Mouse (Mus musculus) forebrain, embryonic 11.5 days (tissue): ENCODE results near the gene Sele. TPM values are rescaled to one million over a fixed set of nuclear protein-coding genes. Genes with fewer than 3 reads are reported as not detected.

ENCODE experiments used
- ATAC-seq: fragments of 200-750 bp; cut with Nextera tagmentation; replicated peaks from 2 replicates; pipeline ENCODE4 v1.8.0; 2017; ENCODE audit warnings: moderate TSS enrichment; ENCODE audit not compliant: low FRiP score
- DNase-seq: peaks from one replicate; pipeline ENCODE4 v3.0.0-alpha.2; 2017; ENCODE audit warnings: low spot score
- H3K27ac ChIP-seq: fragments of 300-500 bp; sonication (generic); 2 replicates; pipeline ENCODE4 v1.5.1; 2014; ENCODE audit warnings: low read depth, low read length
- H3K27me3 ChIP-seq: fragments of 300-500 bp; sonication (generic); 2 replicates; pipeline ENCODE4 v1.6.1; 2014; ENCODE audit warnings: mild to moderate bottlenecking, low read length, mixed read lengths; ENCODE audit not compliant: control insufficient read depth, insufficient read depth
- H3K36me3 ChIP-seq: fragments of 300-500 bp; sonication (generic); 2 replicates; pipeline ENCODE4 v1.6.1; 2014; ENCODE audit warnings: mild to moderate bottlenecking, low read length, moderate library complexity, mixed read lengths; ENCODE audit not compliant: control insufficient read depth, insufficient read depth
- H3K4me1 ChIP-seq: fragments of 300-500 bp; sonication (generic); replicated peaks from 2 replicates; pipeline ENCODE4 v1.6.1; 2014; ENCODE audit warnings: low read length, mixed read lengths; ENCODE audit not compliant: control insufficient read depth, insufficient read depth
- H3K4me2 ChIP-seq: fragments of 300-500 bp; sonication (generic); 2 replicates; pipeline ENCODE4 v1.6.1; 2014; ENCODE audit warnings: low read depth, mild to moderate bottlenecking, low read length, moderate library complexity, mixed read lengths; ENCODE audit not compliant: severe bottlenecking
- H3K4me3 ChIP-seq: fragments of 300-500 bp; sonication (generic); 2 replicates; pipeline ENCODE4 v1.5.1; 2014; ENCODE audit warnings: low read depth, low read length
- H3K9ac ChIP-seq: fragments of 300-500 bp; sonication (generic); 2 replicates; pipeline ENCODE4 v1.6.1; 2014; ENCODE audit warnings: low read length
- H3K9me3 ChIP-seq: fragments of 300-500 bp; sonication (generic); 2 replicates; pipeline ENCODE4 v1.6.1; 2016; ENCODE audit warnings: low read length, mixed read lengths; ENCODE audit not compliant: control insufficient read depth
- WGBS: fragments of 180-500 bp; shearing (Covaris S2); extraction: QIAGEN DNeasy Blood & Tissue Kit; methylation state at CpG from one replicate; pipeline ENCODE4 v1.1.7; 2014; 5-methylcytosine and 5-hydroxymethylcytosine counted together
- polyA plus RNA-seq: library from polyadenylated mRNA; unstranded; fragments of >200 nt; fragmentation: Nextera tagmentation; extraction: Ambion mirVana; gene quantifications from 2 replicates; pipeline ENCODE4 v1.2.1, GENCODE M21; 2014

The Sele gene
- polyA plus RNA-seq, 1 experiment from 2014 or later, result not detected

GRCm38 (mm10) chr1:164075416-164075815 lies 27.4 kb downstream of the Sele start:
- WGBS, result 88% methylated on average over 1 of the region's 1 CpGs
- ATAC-seq, result no peak

GRCm38 (mm10) chr1:164076441-164076840 lies 28.4 kb downstream of the Sele start:
- Histone ChIP-seq H3K9ac (no peak overlapping the region), H3K4me3 (no peak overlapping the region), H3K9me3 (no peaks in the 10 kb centered on the region), H3K27ac (no peak overlapping the region), H3K27me3 (no peaks in the 10 kb centered on the region), H3K36me3 (no peaks in the 10 kb centered on the region), H3K4me2 (no peak overlapping the region), H3K4me1 (no peaks in the 10 kb centered on the region)
- 74% methylated on average over 1 of the region's 1 CpGs for WGBS
- DNase-seq (no peak), ATAC-seq (no peak)

More at GRCm38 (mm10) chr1:164075416-164075815, 27.4 kb downstream of the Sele start:
- Histone ChIP-seq H3K4me1 (no peaks in the 10 kb centered on the region), H3K27ac (no peak overlapping the region), H3K9me3 (no peaks in the 10 kb centered on the region), H3K4me2 (no peak overlapping the region), H3K36me3 (no peaks in the 10 kb centered on the region), H3K9ac (no peak overlapping the region), H3K27me3 (no peaks in the 10 kb centered on the region), H3K4me3 (no peak overlapping the region)
- DNase-seq, result no peak

GRCm38 (mm10) chr1:164077031-164077430 lies 29.0 kb downstream of the Sele start:
- Histone ChIP-seq H3K4me2 (no peak overlapping the region), H3K4me3 (no peak overlapping the region), H3K4me1 (no peaks in the 10 kb centered on the region), H3K27me3 (no peaks in the 10 kb centered on the region), H3K9me3 (no peaks in the 10 kb centered on the region), H3K9ac (no peak overlapping the region), H3K27ac (no peak overlapping the region), H3K36me3 (no peaks in the 10 kb centered on the region)
- no peak for DNase-seq
- no peak for ATAC-seq
- WGBS, result 87% methylated on average over 3 of the region's 3 CpGs

- ATAC-seq, result no peak
- no peaks in the 10 kb centered on the region for H3K36me3 ChIP-seq
- H3K9me3 ChIP-seq, result no peaks in the 10 kb centered on the region
- no peaks in the 10 kb centered on the region for H3K4me1 ChIP-seq
- H3K9ac ChIP-seq, result no peak overlapping the region
- 93% methylated on average over 4 of the region's 4 CpGs for WGBS
- no peak for DNase-seq
- H3K27me3 ChIP-seq, result no peaks in the 10 kb centered on the region
- no peak overlapping the region for H3K27ac ChIP-seq
- H3K4me3 ChIP-seq, result no peak overlapping the region
- H3K4me2 ChIP-seq, result no peak overlapping the region
These were observed 30.3 kb downstream of the Sele start for GRCm38 (mm10) chr1:164078323-164078741.

GRCm38 (mm10) chr1:164079091-164079490 lies 31.1 kb downstream of the Sele start:
- no peaks in the 10 kb centered on the region for H3K9me3 ChIP-seq
- H3K9ac ChIP-seq, result no peak overlapping the region
- 87% methylated on average over 11 of the region's 11 CpGs for WGBS
- H3K4me2 ChIP-seq, result no peak overlapping the region
- H3K36me3 ChIP-seq, result no peaks in the 10 kb centered on the region
- H3K27me3 ChIP-seq, result no peaks in the 10 kb centered on the region
- no peaks in the 10 kb centered on the region for H3K4me1 ChIP-seq
- ATAC-seq (no peak), DNase-seq (no peak)
- no peak overlapping the region for H3K27ac ChIP-seq
- no peak overlapping the region for H3K4me3 ChIP-seq

- DNase-seq, result no peak
- 86% methylated on average over 4 of the region's 4 CpGs for WGBS
These were observed 35.0 kb downstream of the Sele start for GRCm38 (mm10) chr1:164083046-164083445.

GRCm38 (mm10) chr1:164086797-164087196 lies 38.8 kb downstream of the Sele start:
- Histone ChIP-seq H3K9ac (no peak overlapping the region), H3K9me3 (no peaks in the 10 kb centered on the region), H3K36me3 (no peaks in the 10 kb centered on the region), H3K4me3 (no peak overlapping the region), H3K4me2 (no peak overlapping the region), H3K27me3 (no peaks in the 10 kb centered on the region), H3K27ac (no peak overlapping the region), H3K4me1 (no peaks in the 10 kb centered on the region)
- no peak for DNase-seq
- no peak for ATAC-seq
- whole genome bisulfite sequencing, result 93% methylated on average over 3 of the region's 3 CpGs

More at GRCm38 (mm10) chr1:164083046-164083445, 35.0 kb downstream of the Sele start:
- no peaks in the 10 kb centered on the region for H3K27me3 ChIP-seq
- H3K27ac ChIP-seq, result no peak overlapping the region
- H3K4me3 ChIP-seq, result no peak overlapping the region
- H3K36me3 ChIP-seq, result no peaks in the 10 kb centered on the region
- no peaks in the 10 kb centered on the region for H3K9me3 ChIP-seq
- no peak overlapping the region for H3K9ac ChIP-seq
- no peaks in the 10 kb centered on the region for H3K4me1 ChIP-seq
- ATAC-seq, result no peak
- H3K4me2 ChIP-seq, result no peak overlapping the region

GRCm38 (mm10) chr1:164087872-164088271 lies 39.8 kb downstream of the Sele start:
- H3K4me1 ChIP-seq, result no peaks in the 10 kb centered on the region
- H3K9ac ChIP-seq, result no peak overlapping the region
- no peak overlapping the region for H3K4me3 ChIP-seq
- H3K27me3 ChIP-seq, result no peaks in the 10 kb centered on the region
- WGBS, result 92% methylated on average over 5 of the region's 5 CpGs
- no peak overlapping the region for H3K27ac ChIP-seq
- H3K9me3 ChIP-seq, result no peaks in the 10 kb centered on the region
- no peak overlapping the region for H3K4me2 ChIP-seq
- H3K36me3 ChIP-seq, result no peaks in the 10 kb centered on the region
- DNase-seq (no peak), ATAC-seq (no peak)

GRCm38 (mm10) chr1:164096780-164097179 lies 48.7 kb downstream of the Sele start:
- DNase-seq (no peak), ATAC-seq (no peak)
- H3K9ac ChIP-seq, result no peak overlapping the region
- no peak overlapping the region for H3K27ac ChIP-seq
- H3K4me2 ChIP-seq, result no peak overlapping the region
- no peak overlapping the region for H3K4me3 ChIP-seq
- no peaks in the 10 kb centered on the region for H3K4me1 ChIP-seq
- WGBS, result 85% methylated on average over 6 of the region's 6 CpGs
- no peaks in the 10 kb centered on the region for H3K36me3 ChIP-seq
- no peaks in the 10 kb centered on the region for H3K9me3 ChIP-seq
- no peaks in the 10 kb centered on the region for H3K27me3 ChIP-seq
